Mouse (Mus musculus): ENCODE measurements around the gene Tk2.

DNA sequence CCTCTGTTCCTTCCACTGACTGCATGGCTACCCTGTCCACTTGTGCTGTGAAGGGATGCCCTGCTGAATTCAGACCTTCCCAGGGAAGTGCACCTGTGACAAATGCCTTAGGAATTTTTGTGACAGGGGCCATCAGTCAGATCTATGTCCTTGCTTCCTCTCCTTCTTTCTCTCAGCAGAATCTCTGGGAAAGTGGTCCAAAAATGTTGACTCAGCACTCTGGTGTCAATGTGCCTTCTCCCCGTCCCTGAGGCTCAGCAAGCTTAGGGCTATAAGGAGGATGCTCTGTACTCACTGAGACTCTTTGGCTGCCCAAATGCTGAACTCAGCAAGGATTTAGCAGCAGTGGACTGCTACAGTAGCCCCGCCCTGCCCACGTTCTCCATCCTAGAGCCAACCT, 46.7 kb downstream of the Tk2 start:
- no peak for TF ChIP-seq CTCF (IDR thresholded peaks at IDR 0.05; ENCODE audit: low read depth)
- no peak for TF ChIP-seq EP300 (IDR thresholded peaks at IDR 0.05; ENCODE audit: low read depth)
